Mouse (Mus musculus): ENCODE data around the gene Rtn4. TPM values are rescaled to one million over a fixed set of nuclear protein-coding genes. Genes with fewer than 3 reads are reported as not detected.
A peak's percentile ranks its signal among the peaks of the same experiment; 100 is the strongest.
"Not testable (repeated sequence)": the region's sequence is repeated elsewhere in the genome, so short reads cannot be mapped to it uniquely, and the experiment has no call there.

Gene Rtn4
- 56.1 and 72.2 TPM in 2 replicates for polyA plus RNA-seq (2012; rRNA removed)

- DNase-seq = peak; percentile 99
- Histone ChIP-seq H3K27ac (ENCODE audit: insufficient read depth, low read depth, low read length) (peak within 1 kb of the TSS; percentile 39), H3K27me3 (replicated peaks; ENCODE audit: control insufficient read depth, insufficient read depth, low read length) (no peaks in the 10 kb centered on the region), H3K4me3 (ENCODE audit: insufficient read depth, low read depth, low read length) (peak within 1 kb of the TSS; percentile 79), H3K4me1 (ENCODE audit: control insufficient read depth, insufficient read depth, low read length) (no peaks in the 10 kb centered on the region), H3K36me3 (ENCODE audit: control insufficient read depth, insufficient read depth, low read length) (no peaks in the 10 kb centered on the region)
- TF ChIP-seq POLR2A (IDR thresholded peaks at IDR 0.05; ENCODE audit: low read depth, low read length) = peak; percentile 68
- no peak for TF ChIP-seq CTCF (conservative IDR thresholded peaks at IDR 0.05; ENCODE audit: insufficient read depth, insufficient read length, low read depth, low read length)
- under 1% methylated on average over 43 of the region's 43 CpGs for WGBS
Observed at GRCm38 (mm10) chr11:29692683-29693272, at the start of gene Rtn4. TSS of gene Rtn4 (plus strand) at chr11:29692947.

DNA sequence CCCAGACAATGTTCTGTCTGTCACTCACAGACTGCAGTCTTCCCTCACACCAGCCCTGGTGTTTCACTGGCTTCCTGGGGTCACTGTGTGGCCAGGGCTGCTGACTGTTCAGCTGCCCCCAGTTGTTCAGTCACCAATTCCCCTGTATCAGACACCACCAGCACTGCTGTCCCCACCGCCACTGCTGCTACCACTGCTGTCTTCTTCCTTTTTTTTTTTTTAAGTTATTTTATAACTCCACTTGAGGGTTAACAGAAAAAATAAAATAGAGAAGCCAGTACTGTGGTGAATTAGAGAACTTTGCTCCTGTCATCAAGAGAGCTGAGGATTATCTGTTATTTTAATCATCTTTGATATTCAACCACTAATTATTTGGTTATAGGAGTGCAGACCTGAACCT is 48.3 kb upstream of the Rtn4 start:
- H3K27ac ChIP-seq (ENCODE audit: insufficient read depth, low read depth, low read length) = no peak overlapping the region
- no peak for DNase-seq
- 100% methylated on average over 1 of the region's 1 CpGs for WGBS
- H3K27me3 ChIP-seq (replicated peaks; ENCODE audit: control insufficient read depth, insufficient read depth, low read length) = no peaks in the 10 kb centered on the region
- H3K4me1 ChIP-seq (ENCODE audit: control insufficient read depth, insufficient read depth, low read length) = no peaks in the 10 kb centered on the region
- H3K36me3 ChIP-seq (ENCODE audit: control insufficient read depth, insufficient read depth, low read length) = no peaks in the 10 kb centered on the region
- no peak for TF ChIP-seq POLR2A (IDR thresholded peaks at IDR 0.05; ENCODE audit: low read depth, low read length)
- no peak overlapping the region for H3K4me3 ChIP-seq (ENCODE audit: insufficient read depth, low read depth, low read length)

DNA sequence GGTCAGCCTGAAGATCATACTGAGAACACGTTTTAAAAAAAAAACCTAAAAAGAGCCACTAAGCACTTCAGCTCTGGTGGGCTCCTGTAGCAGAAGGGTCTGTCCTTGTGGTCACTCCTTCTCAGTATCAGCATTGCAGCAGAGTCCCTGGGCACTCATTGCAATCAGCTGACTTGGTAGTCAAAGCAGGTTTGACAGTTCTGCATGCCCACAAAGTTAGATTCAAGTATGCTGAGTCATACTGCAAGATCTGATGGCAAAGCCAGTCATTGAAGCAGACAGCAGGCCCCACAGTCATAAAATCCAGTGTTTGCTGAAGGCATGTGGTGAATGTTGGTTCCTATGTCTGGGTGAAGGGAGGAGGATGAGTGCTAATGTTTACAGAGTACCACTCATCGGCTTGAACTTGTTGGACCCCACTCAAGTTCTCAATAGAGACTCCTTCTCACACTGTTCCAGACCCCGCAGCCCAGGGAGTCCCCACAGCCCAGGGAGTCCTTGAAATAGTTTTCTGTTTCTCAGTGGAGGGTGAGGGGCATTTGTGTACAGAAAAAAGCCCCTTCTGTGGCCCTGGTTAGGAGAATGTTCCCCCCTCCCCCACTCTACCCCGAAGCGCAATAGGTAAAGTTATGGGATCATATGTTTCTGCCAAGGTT is 47.2 kb upstream of the Rtn4 start:
- WGBS = 71% methylated on average over 5 of the region's 5 CpGs
- Histone ChIP-seq H3K27me3 (replicated peaks; ENCODE audit: control insufficient read depth, insufficient read depth, low read length) (no peaks in the 10 kb centered on the region), H3K4me3 (ENCODE audit: insufficient read depth, low read depth, low read length) (no peak overlapping the region), H3K4me1 (ENCODE audit: control insufficient read depth, insufficient read depth, low read length) (no peaks in the 10 kb centered on the region), H3K27ac (ENCODE audit: insufficient read depth, low read depth, low read length) (no peak overlapping the region), H3K36me3 (ENCODE audit: control insufficient read depth, insufficient read depth, low read length) (no peaks in the 10 kb centered on the region)
- TF ChIP-seq POLR2A (IDR thresholded peaks at IDR 0.05; ENCODE audit: low read depth, low read length) = no peak
- no peak for DNase-seq

- no peaks in the 10 kb centered on the region for H3K27me3 ChIP-seq (replicated peaks; ENCODE audit: control insufficient read depth, insufficient read depth, low read length)
- H3K36me3 ChIP-seq (ENCODE audit: control insufficient read depth, insufficient read depth, low read length) = no peaks in the 10 kb centered on the region
- no peak overlapping the region for H3K27ac ChIP-seq (ENCODE audit: insufficient read depth, low read depth, low read length)
- TF ChIP-seq CTCF (conservative IDR thresholded peaks at IDR 0.05; ENCODE audit: insufficient read depth, insufficient read length, low read depth, low read length) = no peak
- TF ChIP-seq POLR2A (IDR thresholded peaks at IDR 0.05; ENCODE audit: low read depth, low read length) = no peak
- 30% methylated on average over 6 of the region's 6 CpGs for WGBS
- DNase-seq = no peak
- no peaks in the 10 kb centered on the region for H3K4me1 ChIP-seq (ENCODE audit: control insufficient read depth, insufficient read depth, low read length)
- H3K4me3 ChIP-seq (ENCODE audit: insufficient read depth, low read depth, low read length) = no peak overlapping the region
Observed at GRCm38 (mm10) chr11:29647568-29648319, 45.0 kb upstream of the Rtn4 start.

DNA sequence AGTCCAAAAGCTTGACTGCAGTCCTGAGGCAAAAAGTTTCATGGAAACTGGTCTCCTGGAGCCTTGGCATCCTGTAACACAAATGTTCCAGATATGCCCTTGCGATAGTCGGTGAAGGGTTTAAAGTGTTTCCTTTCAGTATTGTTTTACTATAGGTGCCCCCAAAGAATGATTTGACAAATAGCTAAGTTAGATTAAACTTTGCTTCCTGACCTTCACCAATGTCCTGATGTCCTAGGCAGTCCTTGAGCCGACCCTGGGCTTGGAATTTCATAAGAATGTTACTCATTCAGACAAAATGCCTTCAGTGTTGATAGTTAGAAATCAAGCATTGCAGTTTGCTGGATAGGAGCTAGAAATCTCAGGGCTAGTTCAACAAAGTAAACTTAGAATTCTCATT is 37.4 kb upstream of the Rtn4 start:
- H3K27me3 ChIP-seq (replicated peaks; ENCODE audit: control insufficient read depth, insufficient read depth, low read length); H3K4me1 ChIP-seq (ENCODE audit: control insufficient read depth, insufficient read depth, low read length); H3K27ac ChIP-seq (ENCODE audit: insufficient read depth, low read depth, low read length); DNase-seq; H3K36me3 ChIP-seq (ENCODE audit: control insufficient read depth, insufficient read depth, low read length); H3K4me3 ChIP-seq (ENCODE audit: insufficient read depth, low read depth, low read length): not testable (repeated sequence)
- 92% methylated on average over 3 of the region's 3 CpGs for WGBS

DNA sequence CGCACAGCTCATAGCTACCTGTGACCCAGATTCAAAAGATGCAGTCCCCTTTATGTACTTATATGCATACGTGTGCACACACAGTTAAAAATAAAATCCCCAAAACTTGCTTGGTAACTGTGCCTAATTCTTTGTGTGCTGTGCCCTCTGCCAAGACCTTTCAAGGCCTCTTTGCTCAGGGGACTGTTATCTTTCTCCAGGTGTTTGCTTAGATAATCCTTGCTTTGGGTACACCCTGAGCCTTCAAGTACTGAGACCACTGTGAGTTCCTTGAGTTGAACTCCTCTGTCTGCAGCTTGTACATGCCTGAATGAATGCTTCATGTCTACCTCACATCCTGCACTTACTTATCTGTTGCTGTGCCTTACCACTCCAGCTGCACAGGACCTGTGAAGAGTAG is 32.0 kb upstream of the Rtn4 start:
- Histone ChIP-seq H3K27ac (ENCODE audit: insufficient read depth, low read depth, low read length) (no peak overlapping the region), H3K36me3 (ENCODE audit: control insufficient read depth, insufficient read depth, low read length) (no peaks in the 10 kb centered on the region), H3K4me3 (ENCODE audit: insufficient read depth, low read depth, low read length) (no peak overlapping the region), H3K4me1 (ENCODE audit: control insufficient read depth, insufficient read depth, low read length) (no peaks in the 10 kb centered on the region), H3K27me3 (replicated peaks; ENCODE audit: control insufficient read depth, insufficient read depth, low read length) (no peaks in the 10 kb centered on the region)
- WGBS = 94% methylated on average over 2 of the region's 2 CpGs
- DNase-seq = no peak
- no peak for TF ChIP-seq POLR2A (IDR thresholded peaks at IDR 0.05; ENCODE audit: low read depth, low read length)
- no peak for TF ChIP-seq CTCF (conservative IDR thresholded peaks at IDR 0.05; ENCODE audit: insufficient read depth, insufficient read length, low read depth, low read length)

DNA sequence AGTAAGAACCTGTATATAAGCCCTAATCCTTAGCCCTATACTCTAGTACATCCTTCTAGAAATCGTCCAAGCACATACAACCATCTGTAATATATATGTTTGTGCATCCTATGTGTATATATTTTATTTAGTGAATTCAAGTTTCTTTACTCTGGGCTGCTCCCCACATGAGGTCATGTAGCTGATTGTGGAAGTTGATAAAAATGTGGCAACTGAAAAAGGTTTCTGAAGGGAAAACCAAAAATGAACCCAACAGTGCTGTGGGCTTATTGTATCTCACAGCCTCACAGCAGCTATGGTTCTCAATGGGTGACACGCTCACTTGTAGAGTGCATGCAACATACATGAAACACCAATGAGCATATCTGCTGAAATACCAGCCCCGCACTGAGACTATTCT is 25.1 kb upstream of the Rtn4 start:
- TF ChIP-seq CTCF (conservative IDR thresholded peaks at IDR 0.05; ENCODE audit: insufficient read depth, insufficient read length, low read depth, low read length) (no peak), POLR2A (IDR thresholded peaks at IDR 0.05; ENCODE audit: low read depth, low read length) (no peak)
- WGBS = 96% methylated on average over 3 of the region's 3 CpGs
- no peak for DNase-seq
- H3K4me3 ChIP-seq (ENCODE audit: insufficient read depth, low read depth, low read length) = no peak overlapping the region
- no peaks in the 10 kb centered on the region for H3K27me3 ChIP-seq (replicated peaks; ENCODE audit: control insufficient read depth, insufficient read depth, low read length)
- no peaks in the 10 kb centered on the region for H3K36me3 ChIP-seq (ENCODE audit: control insufficient read depth, insufficient read depth, low read length)
- H3K27ac ChIP-seq (ENCODE audit: insufficient read depth, low read depth, low read length) = no peak overlapping the region
- H3K4me1 ChIP-seq (ENCODE audit: control insufficient read depth, insufficient read depth, low read length) = no peaks in the 10 kb centered on the region
